Mouse (Mus musculus) C2C12 (cell line): ENCODE data around the gene Mapk7.

Source experiments
- CEBPB ChIP-seq: IDR thresholded peaks from one replicate; pipeline ENCODE4 v1.6.1; 2011; ENCODE audit warnings: low read depth, mild to moderate bottlenecking, control low read depth, moderate library complexity
- CTCF ChIP-seq: IDR thresholded peaks from one replicate; pipeline ENCODE4 v1.5.1; 2011; ENCODE audit not compliant: control insufficient read depth, insufficient read depth, insufficient read length
- USF1 ChIP-seq: IDR thresholded peaks from one replicate; pipeline ENCODE4 v1.6.1; 2011; ENCODE audit warnings: low read depth, mild to moderate bottlenecking, control low read depth, moderate library complexity

- TF ChIP-seq CTCF (no peak), CEBPB (no peak), USF1 (no peak)
Measured at GRCm38 (mm10) chr11:61468534-61468933, 25.7 kb downstream of the Mapk7 start.
